Mouse (Mus musculus): ENCODE measurements around the gene Plekha7. TPM values are rescaled to one million over a fixed set of nuclear protein-coding genes. Genes with fewer than 3 reads are reported as not detected.

Gene Plekha7
- polyA plus RNA-seq, 1 experiment from 2014 or later = 7.3 TPM

DNA sequence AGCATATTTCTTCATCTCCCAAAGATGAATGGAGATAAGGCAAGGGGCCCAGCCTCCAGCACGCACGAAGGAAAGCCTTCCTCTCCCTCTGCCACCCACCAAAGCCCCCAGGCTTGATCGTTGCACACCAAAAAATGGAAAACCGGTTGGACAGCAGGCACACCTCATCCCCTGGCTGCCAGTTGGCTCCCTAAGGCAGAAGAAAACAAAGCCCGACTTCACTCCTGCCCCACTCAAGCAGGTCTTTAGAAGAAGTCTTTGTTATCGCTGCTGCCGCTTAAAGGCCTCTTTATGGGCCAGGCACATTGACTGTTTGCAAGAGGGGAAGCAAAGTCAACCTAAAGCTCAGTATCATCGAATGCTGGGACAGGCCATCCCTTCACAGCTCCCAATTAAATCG is 29.9 kb downstream of the Plekha7 start:
- ATAC-seq (ENCODE audit: low FRiP score) (no peak), DNase-seq (ENCODE audit: low spot score) (no peak)
- no peaks in the 10 kb centered on the region for H3K36me3 ChIP-seq (replicated peaks; ENCODE audit: control insufficient read depth, insufficient read depth)
- WGBS = 32% methylated on average over 9 of the region's 9 CpGs
- peaks cover 11% of the 10 kb centered on the region; the same call in 1 of the 2 replicates for H3K4me1 ChIP-seq (replicated peaks; ENCODE audit: control insufficient read depth, insufficient read depth, low read length)
- no peak overlapping the region for H3K9ac ChIP-seq
- no peak overlapping the region for H3K4me2 ChIP-seq (replicated peaks)
- no peaks in the 10 kb centered on the region for H3K9me3 ChIP-seq (ENCODE audit: control insufficient read depth, low read length)
- H3K27me3 ChIP-seq (ENCODE audit: control insufficient read depth, insufficient read depth, low read length) = no peaks in the 10 kb centered on the region
- H3K27ac ChIP-seq = no peak overlapping the region
- H3K4me3 ChIP-seq (replicated peaks; ENCODE audit: low read length) = no peak overlapping the region

DNA sequence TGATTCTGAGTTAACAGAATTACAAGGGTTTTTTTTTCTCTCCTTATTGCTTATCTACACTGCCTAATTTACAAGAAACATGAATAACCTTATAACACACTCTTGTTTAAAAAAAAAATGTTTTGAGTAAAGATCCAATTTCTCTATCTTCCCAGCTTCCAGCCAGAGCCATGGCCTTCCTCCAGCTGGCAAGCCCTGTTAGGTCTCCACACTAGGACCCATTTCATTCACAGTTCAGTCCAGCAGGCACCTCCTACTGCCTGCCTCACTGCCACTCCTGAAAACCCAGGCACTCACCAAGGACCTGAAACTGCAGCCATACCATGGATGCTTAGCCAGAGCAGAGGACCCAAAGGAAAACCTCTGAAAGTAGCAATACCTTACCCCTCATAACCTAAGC is 31.9 kb downstream of the Plekha7 start:
- Histone ChIP-seq H3K9me3 (ENCODE audit: control insufficient read depth, low read length) (no peaks in the 10 kb centered on the region), H3K4me2 (replicated peaks) (no peak overlapping the region)
- no peak for ATAC-seq (ENCODE audit: low FRiP score)

DNA sequence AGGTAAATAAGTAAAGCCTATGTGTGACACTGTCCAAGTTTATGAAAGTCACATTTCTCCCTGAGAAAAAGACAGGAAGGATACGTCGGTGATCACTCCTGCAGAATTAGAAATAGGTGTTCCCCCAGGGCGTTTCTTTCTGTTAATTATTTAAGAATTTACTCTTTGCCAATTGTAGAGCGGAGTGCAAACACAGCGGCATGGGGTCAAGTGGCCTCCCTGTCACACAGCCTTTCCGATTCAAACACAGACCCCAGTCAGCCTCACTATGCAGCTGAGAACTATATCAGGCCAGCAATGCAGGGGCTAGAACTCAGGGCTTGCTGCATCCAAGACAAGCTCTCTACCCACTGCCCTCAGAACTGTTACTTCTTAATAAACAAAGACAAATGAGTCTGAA is 35.1 kb downstream of the Plekha7 start:
- ATAC-seq (ENCODE audit: low FRiP score) (no peak), DNase-seq (ENCODE audit: low spot score) (no peak)
- Histone ChIP-seq H3K36me3 (replicated peaks; ENCODE audit: control insufficient read depth, insufficient read depth) (no peaks in the 10 kb centered on the region), H3K4me2 (replicated peaks) (no peak overlapping the region), H3K4me3 (replicated peaks; ENCODE audit: low read length) (no peak overlapping the region), H3K9me3 (ENCODE audit: control insufficient read depth, low read length) (no peaks in the 10 kb centered on the region), H3K27me3 (ENCODE audit: control insufficient read depth, insufficient read depth, low read length) (no peaks in the 10 kb centered on the region), H3K4me1 (replicated peaks; ENCODE audit: control insufficient read depth, insufficient read depth, low read length) (no peaks in the 10 kb centered on the region), H3K27ac (no peak overlapping the region), H3K9ac (no peak overlapping the region)
- 94% methylated on average over 6 of the region's 6 CpGs for WGBS

More for the DNA sequence above, 31.9 kb downstream of the Plekha7 start:
- no peaks in the 10 kb centered on the region for H3K36me3 ChIP-seq (replicated peaks; ENCODE audit: control insufficient read depth, insufficient read depth)
- no peak overlapping the region for H3K27ac ChIP-seq
- H3K4me1 ChIP-seq (replicated peaks; ENCODE audit: control insufficient read depth, insufficient read depth, low read length) = peaks cover 6% of the 10 kb centered on the region; the same call in 1 of the 2 replicates
- H3K27me3 ChIP-seq (ENCODE audit: control insufficient read depth, insufficient read depth, low read length) = no peaks in the 10 kb centered on the region
- H3K9ac ChIP-seq = no peak overlapping the region
- no peak overlapping the region for H3K4me3 ChIP-seq (replicated peaks; ENCODE audit: low read length)
- no peak for DNase-seq (ENCODE audit: low spot score)

DNA sequence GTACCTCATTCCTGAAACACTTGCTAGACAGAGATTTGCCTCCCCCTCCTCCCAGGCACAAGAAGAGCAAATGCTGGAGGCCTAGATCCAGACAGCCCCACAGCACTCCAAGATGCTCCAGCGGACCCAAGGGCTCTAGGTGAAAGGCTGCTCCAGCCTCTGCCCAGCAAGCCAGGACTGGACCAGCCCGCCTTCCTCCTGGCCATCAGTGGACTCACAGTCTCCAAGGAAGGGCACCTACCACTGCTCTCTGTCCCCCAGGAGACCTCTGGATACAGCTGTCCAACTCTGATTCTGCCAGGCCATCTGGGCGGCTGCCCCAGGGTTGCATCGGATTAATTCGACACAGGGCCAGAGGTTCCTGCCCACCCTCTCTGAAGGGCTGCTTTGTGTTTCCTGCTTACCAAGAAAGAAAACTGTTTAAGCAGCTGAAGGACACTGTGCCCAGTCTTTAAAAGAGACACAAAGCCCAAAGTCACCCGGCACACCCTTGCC is 38.6 kb downstream of the Plekha7 start:
- Histone ChIP-seq H3K4me1 (replicated peaks; ENCODE audit: control insufficient read depth, insufficient read depth, low read length) (no peaks in the 10 kb centered on the region), H3K36me3 (replicated peaks; ENCODE audit: control insufficient read depth, insufficient read depth) (no peaks in the 10 kb centered on the region), H3K27ac (no peak overlapping the region), H3K4me2 (replicated peaks) (no peak overlapping the region), H3K9me3 (ENCODE audit: control insufficient read depth, low read length) (no peaks in the 10 kb centered on the region), H3K9ac (no peak overlapping the region), H3K27me3 (ENCODE audit: control insufficient read depth, insufficient read depth, low read length) (no peaks in the 10 kb centered on the region), H3K4me3 (replicated peaks; ENCODE audit: low read length) (no peak overlapping the region)
- DNase-seq (ENCODE audit: low spot score) = no peak
- no peak for ATAC-seq (ENCODE audit: low FRiP score)
- 56% methylated on average over 6 of the region's 6 CpGs for WGBS

DNA sequence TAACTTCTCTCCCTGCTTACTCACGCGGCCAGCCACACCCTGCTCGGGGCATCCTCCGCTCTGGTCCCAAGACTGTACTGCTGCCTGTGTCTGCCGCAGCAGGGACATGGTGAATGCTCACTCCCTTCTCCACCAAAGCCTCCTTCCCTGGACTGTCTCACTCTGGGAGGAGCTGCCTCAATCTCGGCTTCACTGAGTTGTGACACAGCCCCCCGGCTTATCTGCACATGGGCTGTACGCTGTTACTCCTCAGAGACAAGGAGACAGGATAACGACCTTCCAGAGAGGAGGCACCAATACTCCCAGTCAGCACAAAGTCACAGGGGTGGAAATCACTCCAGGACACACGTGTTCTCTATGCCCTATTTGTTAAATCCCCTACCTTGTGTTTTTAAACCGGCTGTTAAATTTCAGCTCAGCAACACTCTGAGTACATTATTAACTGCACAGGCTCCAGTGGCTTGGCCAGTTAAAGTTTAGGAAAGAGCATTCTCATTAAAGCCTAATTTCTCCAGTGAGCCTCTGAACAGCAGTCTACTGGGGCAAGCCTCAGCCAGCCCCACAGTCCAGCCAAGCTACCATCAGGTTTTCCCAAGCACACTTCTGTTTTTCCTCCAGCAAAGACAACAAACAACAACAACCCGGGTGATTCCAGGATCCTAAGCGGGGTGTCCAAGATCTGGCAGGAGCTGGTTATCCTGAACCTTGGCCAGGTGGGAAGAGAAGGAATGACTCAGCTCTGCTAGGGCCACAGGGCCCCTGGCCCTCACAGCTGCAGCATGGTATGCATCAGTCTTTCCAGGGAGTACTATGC is 39.9 kb downstream of the Plekha7 start:
- no peak overlapping the region for H3K4me3 ChIP-seq (replicated peaks; ENCODE audit: low read length)
- 0 out of 2 replicates have a peak, but pooled peaks cover 2% of the 10 kb centered on the region for H3K4me1 ChIP-seq (replicated peaks; ENCODE audit: control insufficient read depth, insufficient read depth, low read length)
- no peak for ATAC-seq (ENCODE audit: low FRiP score)
- H3K9ac ChIP-seq = no peak overlapping the region
- DNase-seq (ENCODE audit: low spot score) = no peak
- WGBS = 61% methylated on average over 13 of the region's 13 CpGs
- no peak overlapping the region for H3K4me2 ChIP-seq (replicated peaks)
- no peaks in the 10 kb centered on the region for H3K9me3 ChIP-seq (ENCODE audit: control insufficient read depth, low read length)
- no peaks in the 10 kb centered on the region for H3K36me3 ChIP-seq (replicated peaks; ENCODE audit: control insufficient read depth, insufficient read depth)
- H3K27ac ChIP-seq = no peak overlapping the region
- no peaks in the 10 kb centered on the region for H3K27me3 ChIP-seq (ENCODE audit: control insufficient read depth, insufficient read depth, low read length)

DNA sequence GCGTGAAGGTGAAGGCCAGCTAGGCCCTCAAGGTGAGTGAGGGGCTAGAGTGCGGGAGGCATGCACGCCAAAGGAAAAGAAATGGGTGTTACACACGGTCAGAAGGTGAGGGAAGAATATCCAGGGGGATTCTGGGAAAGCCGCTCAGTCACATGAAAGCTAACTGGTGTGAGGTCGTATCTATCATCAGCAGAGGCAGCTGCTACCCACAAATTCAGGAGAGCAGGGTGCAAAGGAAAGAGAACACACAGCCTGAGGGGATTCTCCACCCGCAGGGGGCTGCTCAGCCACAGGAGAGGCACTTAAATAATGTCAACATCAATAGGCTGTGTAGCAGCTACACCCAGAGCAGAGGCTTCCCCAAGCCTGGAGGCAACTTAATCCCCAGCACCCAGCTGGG is 44.9 kb downstream of the Plekha7 start:
- no peak for DNase-seq (ENCODE audit: low spot score)
- no peak overlapping the region for H3K9ac ChIP-seq

DNA sequence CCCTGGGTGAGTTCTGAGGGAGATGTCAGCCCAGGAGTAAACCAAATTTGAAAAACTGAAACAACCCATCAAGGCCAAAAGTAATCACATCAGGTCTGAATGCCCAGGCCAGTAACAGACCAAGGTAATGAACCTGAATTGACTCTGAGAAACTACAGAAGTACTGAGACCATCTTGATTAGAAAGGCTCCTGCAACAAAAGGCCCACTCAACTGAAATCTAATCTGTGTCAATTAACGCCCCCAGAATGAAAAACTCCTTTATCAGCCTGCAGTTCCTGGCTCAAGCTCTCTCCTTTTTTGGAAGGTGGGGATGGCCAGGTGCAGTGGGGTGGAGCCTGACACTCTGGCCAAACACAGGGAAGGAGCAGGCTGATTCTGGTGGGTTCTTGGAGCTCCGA is 45.7 kb downstream of the Plekha7 start:
- DNase-seq (ENCODE audit: low spot score) = no peak
- no peak for ATAC-seq (ENCODE audit: low FRiP score)

More for the DNA sequence above, 44.9 kb downstream of the Plekha7 start:
- ATAC-seq (ENCODE audit: low FRiP score) = no peak
- H3K9me3 ChIP-seq (ENCODE audit: control insufficient read depth, low read length) = no peaks in the 10 kb centered on the region
- no peaks in the 10 kb centered on the region for H3K36me3 ChIP-seq (replicated peaks; ENCODE audit: control insufficient read depth, insufficient read depth)
- 0 out of 2 replicates have a peak, but pooled peaks cover 5% of the 10 kb centered on the region for H3K4me1 ChIP-seq (replicated peaks; ENCODE audit: control insufficient read depth, insufficient read depth, low read length)
- H3K27ac ChIP-seq = no peak overlapping the region
- H3K4me3 ChIP-seq (replicated peaks; ENCODE audit: low read length) = no peak overlapping the region
- no peaks in the 10 kb centered on the region for H3K27me3 ChIP-seq (ENCODE audit: control insufficient read depth, insufficient read depth, low read length)
- WGBS = 57% methylated on average over 7 of the region's 7 CpGs
- H3K4me2 ChIP-seq (replicated peaks) = no peak overlapping the region

DNA sequence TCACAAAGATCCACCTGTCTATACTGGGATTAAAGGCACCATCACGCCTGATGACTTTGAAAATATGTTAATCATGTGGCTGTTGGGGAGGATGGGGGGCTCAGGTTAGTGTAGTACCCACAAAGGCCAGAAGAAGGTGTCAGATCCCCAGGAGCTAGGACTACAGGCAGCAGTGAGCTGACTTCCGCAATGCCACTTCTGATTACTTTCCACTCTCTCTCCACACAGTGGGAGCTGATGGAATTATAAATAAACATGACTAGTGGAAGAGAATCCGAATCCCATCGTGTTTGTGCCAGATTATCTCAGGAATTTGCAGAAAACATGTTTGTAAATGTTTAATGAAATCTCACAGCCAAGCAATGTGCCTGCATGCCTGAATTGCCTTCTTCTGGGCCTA is 46.1 kb downstream of the Plekha7 start:
- Histone ChIP-seq H3K27me3 (ENCODE audit: control insufficient read depth, insufficient read depth, low read length) (no peaks in the 10 kb centered on the region), H3K9ac (no peak overlapping the region), H3K36me3 (replicated peaks; ENCODE audit: control insufficient read depth, insufficient read depth) (no peaks in the 10 kb centered on the region), H3K9me3 (ENCODE audit: control insufficient read depth, low read length) (no peaks in the 10 kb centered on the region), H3K4me1 (replicated peaks; ENCODE audit: control insufficient read depth, insufficient read depth, low read length) (0 out of 2 replicates have a peak, but pooled peaks cover 5% of the 10 kb centered on the region), H3K4me3 (replicated peaks; ENCODE audit: low read length) (no peak overlapping the region), H3K27ac (no peak overlapping the region), H3K4me2 (replicated peaks) (no peak overlapping the region)
- 42% methylated on average over 4 of the region's 4 CpGs for WGBS
- DNase-seq (ENCODE audit: low spot score) (no peak), ATAC-seq (ENCODE audit: low FRiP score) (0 out of 2 replicates have a peak, but pooled peaks have one; percentile 31)

More for the DNA sequence above, 45.7 kb downstream of the Plekha7 start:
- no peaks in the 10 kb centered on the region for H3K9me3 ChIP-seq (ENCODE audit: control insufficient read depth, low read length)
- H3K36me3 ChIP-seq (replicated peaks; ENCODE audit: control insufficient read depth, insufficient read depth) = no peaks in the 10 kb centered on the region
- WGBS = 21% methylated on average over 2 of the region's 2 CpGs
- H3K4me3 ChIP-seq (replicated peaks; ENCODE audit: low read length) = no peak overlapping the region
- H3K27me3 ChIP-seq (ENCODE audit: control insufficient read depth, insufficient read depth, low read length) = no peaks in the 10 kb centered on the region
- 0 out of 2 replicates have a peak, but pooled peaks cover 5% of the 10 kb centered on the region for H3K4me1 ChIP-seq (replicated peaks; ENCODE audit: control insufficient read depth, insufficient read depth, low read length)
- H3K27ac ChIP-seq = no peak overlapping the region
- no peak overlapping the region for H3K4me2 ChIP-seq (replicated peaks)
- no peak overlapping the region for H3K9ac ChIP-seq

DNA sequence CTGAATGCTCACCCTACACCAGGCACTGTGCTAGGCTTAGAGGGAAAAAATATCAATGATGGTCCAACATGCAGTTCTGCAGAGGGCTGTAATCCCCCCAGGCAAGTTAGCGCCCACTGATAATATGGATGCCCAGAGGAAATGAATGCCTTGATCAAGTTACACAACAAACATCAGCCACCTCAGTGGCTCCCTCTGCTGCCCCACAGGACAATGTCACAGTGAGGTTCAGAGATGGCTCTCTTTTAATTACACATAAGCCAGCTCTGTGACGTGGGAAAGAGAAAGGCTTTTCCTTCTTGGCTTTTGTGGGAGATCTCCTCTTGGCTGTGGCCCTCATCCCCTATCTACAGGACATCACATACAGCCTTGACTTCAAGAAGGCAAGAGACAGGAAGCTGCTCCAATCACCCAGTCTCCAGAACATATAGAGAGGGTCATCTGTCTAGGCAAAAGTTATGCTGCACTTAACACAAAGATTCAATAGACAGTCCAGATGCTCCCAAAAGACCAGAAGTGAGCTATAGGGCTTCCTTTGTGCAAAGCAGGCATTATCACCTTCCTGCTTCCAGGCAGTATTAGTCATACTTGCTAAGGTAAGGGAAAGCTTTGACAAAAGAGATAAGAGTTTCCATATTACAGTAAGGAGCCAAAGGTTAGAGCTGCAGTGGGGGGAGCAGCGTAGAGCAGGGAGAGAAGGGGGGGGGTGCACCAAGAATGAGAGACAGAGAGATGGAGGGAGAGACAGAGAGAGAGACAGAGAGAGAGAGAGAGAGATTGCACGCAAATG is 47.2 kb downstream of the Plekha7 start:
- WGBS = 78% methylated on average over 4 of the region's 4 CpGs
- Histone ChIP-seq H3K4me3 (replicated peaks; ENCODE audit: low read length) (no peak overlapping the region), H3K4me1 (replicated peaks; ENCODE audit: control insufficient read depth, insufficient read depth, low read length) (0 out of 2 replicates have a peak, but pooled peaks cover 5% of the 10 kb centered on the region), H3K9me3 (ENCODE audit: control insufficient read depth, low read length) (no peaks in the 10 kb centered on the region), H3K36me3 (replicated peaks; ENCODE audit: control insufficient read depth, insufficient read depth) (no peaks in the 10 kb centered on the region), H3K27me3 (ENCODE audit: control insufficient read depth, insufficient read depth, low read length) (no peaks in the 10 kb centered on the region), H3K9ac (no peak overlapping the region), H3K4me2 (replicated peaks) (no peak overlapping the region), H3K27ac (no peak overlapping the region)
- ATAC-seq (ENCODE audit: low FRiP score) = no peak
- DNase-seq (ENCODE audit: low spot score) = no peak
